Mouse (Mus musculus) gastrocnemius, adult 18-20 months (tissue): ENCODE results near the gene Amacr. TPM values are rescaled to one million over a fixed set of nuclear protein-coding genes. Genes with fewer than 3 reads are reported as not detected.
A peak's percentile ranks its signal among the peaks of the same experiment; 100 is the strongest.

Source experiments
- DNase-seq: peaks from one replicate; pipeline ENCODE4 v3.0.0; 2021; ENCODE audit warnings: low spot score
- long read RNA-seq, 2 experiments: library from polyadenylated mRNA; stranded (forward); transcript quantifications; one replicate each; pipeline ENCODE4 v2.0.0; 2021
- total RNA-seq, 2 experiments: library from RNA; stranded (reverse); gene quantifications; 2 replicates each; pipeline ENCODE4 v1.2.3; 2021

Gene Amacr
- total RNA-seq, result 10 to 100 TPM; 16.7 to 17.0 TPM
- long read RNA-seq, experiment 1, transcript Amacr-201 (5 exons, 2,577 nt), result major isoform, 22 of 37 reads
- long read RNA-seq, experiment 1, partial matches to known transcripts, result 0 of 37 reads
- long read RNA-seq, experiment 1, other reads (novel, unspliced or antisense), result 15 of 37 reads
- long read RNA-seq, experiment 2, transcript Amacr-201 (5 exons, 2,577 nt), result major isoform, 16 of 23 reads
- long read RNA-seq, experiment 2, partial matches to known transcripts, result 0 of 23 reads
- long read RNA-seq, experiment 2, other reads (novel, unspliced or antisense), result 7 of 23 reads

DNA sequence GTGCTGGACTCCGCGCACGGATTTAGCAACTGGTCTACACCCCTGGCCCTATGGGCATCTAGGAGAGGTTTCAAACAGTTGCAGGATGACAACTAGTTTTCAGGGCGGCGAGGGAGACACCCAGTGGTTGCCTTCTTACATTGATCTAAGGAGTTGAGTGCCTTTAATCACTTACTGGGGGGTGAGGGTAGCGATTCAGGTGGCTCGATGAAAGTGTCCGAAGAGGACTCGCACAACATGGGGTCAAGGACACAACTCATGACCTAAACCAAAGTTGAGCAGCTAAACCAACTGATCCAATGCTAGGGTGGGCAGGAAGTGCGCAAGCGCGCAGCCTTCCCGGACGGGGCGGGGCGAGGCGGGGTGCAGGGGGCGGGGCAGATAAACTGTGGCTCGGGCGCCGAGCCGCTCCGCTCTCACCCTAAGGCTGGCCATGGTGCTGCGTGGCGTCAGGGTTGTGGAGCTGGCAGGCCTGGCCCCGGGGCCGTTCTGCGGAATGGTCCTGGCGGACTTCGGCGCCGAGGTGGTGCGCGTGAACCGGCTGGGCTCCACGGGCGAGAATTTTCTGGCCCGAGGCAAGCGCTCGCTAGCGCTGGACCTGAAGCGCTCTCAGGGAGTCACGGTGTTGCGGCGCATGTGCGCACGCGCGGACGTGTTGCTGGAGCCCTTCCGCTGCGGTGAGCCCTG, at the start of gene Amacr:
Gene Amacr (plus strand): TSS at position 380 of the 687 bp plus-strand sequence.
- peak; percentile 87 for DNase-seq

DNA sequence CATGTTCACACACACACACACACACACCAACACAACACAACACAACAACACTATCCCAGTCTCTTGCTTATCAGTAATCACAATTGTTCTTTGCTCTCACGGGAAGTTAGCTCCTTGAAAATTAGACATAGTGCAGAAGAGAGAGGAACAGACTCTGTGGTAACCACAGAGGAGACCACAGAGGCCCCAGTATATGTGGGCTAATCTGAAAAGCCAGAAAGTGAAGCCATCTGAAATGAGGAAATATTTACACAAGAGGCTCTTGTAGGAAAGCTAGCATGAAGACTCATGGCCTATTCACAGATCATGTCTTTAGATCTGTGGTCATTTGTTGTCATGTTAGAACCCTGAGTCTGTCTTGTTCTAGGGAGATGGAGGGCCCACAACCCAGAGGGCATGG, 47.6 kb upstream of the Amacr start:
- DNase-seq, result no peak

DNA sequence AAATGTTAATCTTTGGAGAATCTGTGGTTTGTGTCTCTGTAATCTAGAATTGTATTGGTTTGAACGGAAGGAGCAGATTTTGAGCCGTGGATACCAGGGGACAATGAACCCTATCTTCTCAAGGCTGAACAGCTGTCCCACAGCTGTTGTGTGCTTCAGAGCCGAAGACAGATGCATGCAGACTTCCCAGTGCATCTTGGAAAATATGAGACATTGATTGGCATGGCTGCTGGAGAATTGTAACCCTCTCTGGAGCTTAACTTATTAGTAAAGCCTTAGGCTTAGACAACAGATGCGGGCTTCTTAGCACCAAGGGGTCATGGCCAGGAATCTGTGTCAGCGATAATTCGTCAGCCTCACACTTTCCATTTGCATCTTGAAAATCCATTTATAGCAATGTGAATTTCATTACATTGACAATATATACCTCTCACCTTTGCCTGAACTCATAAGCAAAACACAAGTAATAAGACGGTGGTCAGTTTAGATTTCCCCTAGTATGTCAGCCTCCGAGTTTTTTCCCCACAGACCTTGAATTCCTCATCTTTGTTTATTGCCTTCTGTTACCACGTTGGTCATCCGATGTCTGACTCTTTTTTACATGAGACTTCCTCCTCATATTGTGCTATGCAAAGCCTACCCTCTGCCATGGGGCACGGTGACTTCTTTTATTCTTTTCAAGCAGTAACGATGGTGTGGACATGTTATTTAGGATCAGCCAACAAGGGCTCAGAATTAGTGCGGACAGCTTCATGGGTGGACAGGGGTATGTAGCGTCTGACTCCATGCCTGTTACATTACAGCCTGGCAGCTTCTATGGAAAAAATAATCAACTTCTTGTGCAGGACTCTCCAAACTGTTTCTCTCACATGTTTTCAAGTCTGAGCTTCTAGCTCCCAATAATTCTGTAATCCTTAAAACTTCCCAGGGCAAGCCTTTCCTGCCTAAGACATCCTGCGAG, 41.1 kb upstream of the Amacr start:
- no peak for DNase-seq

DNA sequence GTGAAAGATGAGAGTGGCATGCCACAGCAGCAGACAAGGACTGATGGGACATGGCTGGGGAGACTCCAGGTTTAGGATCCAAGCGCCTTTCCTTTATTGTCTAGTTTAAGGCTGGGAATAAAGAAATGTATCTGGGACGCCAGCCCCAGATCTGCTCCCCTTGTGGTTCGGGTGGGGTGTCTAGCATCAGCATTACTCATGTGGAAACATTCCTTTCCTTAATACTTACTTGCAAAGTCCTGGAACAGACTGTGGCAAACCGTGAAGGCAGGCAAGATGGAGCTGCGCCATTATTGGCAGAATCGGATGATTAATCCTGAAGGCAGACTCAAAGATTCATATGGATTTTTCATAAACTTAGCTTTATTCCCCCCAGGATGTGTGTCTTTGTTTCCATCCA, 39.7 kb upstream of the Amacr start:
- DNase-seq, result no peak

GRCm38 (mm10) chr15:10947852-10948251, 33.7 kb upstream of the Amacr start:
- DNase-seq, result no peak

DNA sequence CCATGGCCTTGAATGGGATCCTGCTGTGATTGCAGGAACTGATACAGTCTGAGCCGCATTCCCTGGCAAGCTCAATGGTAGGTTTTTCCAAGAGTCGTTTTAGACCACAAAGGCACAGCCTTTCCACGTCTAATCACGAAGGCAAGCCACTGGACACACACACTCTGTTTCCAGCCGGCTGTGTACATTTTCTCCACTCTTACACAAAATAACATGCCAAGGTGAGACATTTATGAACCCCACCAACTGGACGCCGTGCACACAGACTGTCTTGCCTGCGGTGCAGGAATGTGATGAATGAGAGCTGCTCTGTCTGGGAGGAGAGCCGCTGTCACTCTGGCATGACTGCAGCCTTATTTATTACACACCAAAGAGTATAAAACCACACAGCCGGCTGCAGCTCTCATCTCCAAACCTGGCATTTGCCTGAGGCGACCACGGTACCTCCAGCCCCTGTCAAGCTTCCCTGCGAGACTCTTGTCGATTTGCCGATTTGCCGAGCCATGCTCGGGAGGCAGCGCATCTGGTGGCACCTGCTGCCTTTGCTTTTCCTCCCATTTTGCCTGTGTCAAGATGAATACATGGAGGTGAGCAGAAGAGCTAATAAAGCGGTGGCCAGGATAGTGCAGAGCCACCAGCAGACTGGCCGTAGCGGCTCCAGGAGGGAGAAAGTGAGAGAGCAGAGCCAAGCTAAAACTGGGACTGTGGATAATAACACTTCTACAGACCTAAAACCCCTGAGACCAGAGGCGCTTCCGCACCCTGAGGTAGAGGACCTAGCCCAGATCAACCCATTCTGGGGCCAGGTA, 29.4 kb upstream of the Amacr start, which contains the start of gene C1qtnf3:
Gene C1qtnf3 (plus strand): TSS at position 382 of the 809 bp plus-strand sequence.
- no peak for DNase-seq

- no peak for DNase-seq
Observed at GRCm38 (mm10) chr15:10952760-10953305, 28.7 kb upstream of the Amacr start.

DNA sequence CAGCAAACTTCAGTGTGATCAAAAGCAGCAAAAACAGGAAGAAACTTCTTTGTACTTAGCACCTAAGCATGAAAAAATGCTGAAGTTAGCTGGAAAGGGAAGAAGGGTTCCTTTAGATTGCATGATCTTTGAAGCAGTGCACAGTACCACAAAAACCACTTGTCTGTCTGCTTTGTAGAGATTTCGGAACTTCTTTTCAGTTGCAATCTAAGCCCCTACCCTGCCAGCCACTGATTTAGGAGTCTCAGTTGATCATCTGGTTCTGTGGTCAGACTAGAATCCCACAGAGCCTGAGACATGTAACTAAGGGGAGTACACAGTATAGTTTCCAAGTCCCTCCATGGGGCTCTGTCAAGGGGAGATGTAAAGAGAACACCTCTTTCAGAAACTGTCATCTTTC, 28.1 kb upstream of the Amacr start:
- DNase-seq, result no peak

DNA sequence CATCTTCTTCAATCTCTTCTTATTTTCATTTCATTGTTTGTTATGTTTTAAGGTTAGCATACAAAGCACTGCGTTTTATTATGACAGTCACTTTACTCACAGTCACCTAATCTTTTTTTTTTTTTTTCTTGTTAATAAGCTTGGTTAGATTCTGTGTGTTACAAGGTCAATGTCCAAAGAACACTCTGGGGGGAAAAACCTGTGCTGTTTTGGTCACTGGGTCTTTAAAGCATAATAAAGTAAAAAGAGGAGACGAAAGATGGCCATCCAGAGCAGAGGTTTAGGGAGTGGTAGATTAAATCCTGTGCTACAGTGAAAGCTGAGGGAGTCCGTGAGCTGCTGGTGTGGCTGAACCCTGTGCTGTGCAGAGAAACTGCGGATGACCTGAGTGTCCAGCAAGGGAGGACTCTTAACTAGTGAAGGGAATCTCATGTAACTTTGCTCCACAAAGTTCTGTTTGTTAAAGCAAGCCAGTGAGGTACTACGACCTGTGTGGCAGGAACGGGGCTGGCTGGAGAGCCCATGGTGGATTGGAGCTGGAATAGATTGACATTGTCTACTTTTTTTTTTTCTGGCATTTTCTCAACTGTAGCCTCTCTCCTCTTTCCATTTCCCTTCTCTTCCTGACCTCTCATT, 27.1 kb upstream of the Amacr start:
- DNase-seq, result no peak

DNA sequence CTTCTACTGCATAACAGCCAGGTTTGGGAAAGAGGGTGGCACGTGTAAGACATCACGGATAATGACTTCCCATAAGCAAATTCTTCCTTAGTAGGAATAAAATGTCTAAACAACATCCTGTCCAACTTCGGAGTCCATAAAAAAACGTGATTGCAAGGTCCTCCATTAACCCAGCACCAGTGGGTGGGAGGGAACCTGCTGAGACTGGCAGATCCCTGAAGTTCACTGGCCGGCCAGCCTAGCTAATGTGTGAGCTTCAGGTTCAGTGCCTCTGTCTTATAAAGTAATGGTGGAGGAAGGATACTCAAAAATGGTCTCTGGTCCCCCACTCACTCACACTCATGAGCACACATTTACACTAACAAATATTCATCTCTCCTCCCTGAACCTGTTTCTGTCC, 26.4 kb upstream of the Amacr start:
- no peak for DNase-seq

DNA sequence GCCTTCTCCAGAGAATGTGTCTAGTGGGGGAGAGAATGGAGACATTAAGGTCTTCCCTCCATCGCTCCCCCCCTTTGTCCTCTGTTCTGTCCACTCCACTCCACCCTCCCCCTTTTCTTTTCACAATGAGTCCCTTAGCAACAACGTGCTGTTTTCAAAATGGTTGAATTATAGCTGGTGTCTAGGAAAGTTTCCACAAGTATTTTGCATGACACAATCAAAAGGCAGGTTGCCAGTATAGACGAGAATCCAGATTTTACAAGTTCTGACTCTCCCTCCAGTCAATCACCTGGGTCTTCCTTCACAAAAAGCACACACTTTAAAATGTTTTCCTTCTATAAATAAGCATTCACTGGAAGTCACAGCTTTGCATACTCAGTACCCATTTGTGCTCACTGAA, 24.9 kb upstream of the Amacr start:
- no peak for DNase-seq

GRCm38 (mm10) chr15:10959277-10960026, 22.1 kb upstream of the Amacr start:
- DNase-seq, result no peak

DNA sequence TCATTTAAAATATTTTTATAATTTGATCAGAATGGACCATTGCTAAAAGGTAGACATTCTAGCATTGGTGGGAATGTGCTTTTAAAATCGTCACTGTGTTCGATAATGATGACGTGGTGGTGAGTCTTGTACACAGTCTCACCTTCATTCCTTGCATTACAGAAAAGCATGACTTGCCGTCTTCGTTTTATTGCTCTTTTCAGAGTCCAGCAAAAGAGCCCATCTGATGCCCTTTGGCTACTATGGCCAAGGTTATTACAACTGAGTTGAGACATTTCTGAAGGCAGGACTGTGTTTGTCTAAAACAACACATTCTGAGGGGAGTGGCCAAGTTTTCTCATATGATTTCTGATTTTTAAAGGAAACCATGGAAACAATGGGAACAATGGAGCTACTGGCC, 21.3 kb upstream of the Amacr start:
- DNase-seq, result no peak

DNA sequence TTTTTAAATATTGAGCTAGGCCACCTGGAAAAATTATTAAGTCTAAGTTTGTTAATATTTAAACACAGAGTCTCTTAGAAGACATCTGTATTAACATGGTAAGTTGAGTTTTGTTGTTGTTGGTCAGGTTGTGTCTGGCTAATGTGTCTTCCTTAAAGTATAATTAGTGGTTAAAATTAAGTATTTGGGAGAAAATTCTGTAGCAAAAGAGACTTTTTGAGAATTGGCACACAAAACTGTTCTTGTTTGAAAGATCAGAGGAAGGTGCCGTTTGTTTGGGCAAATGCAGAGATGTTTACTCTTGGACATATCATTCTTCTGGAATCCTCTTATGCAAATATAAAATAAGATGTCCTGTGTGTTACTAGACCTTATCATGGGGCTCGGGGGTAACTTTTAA, 19.0 kb upstream of the Amacr start:
- no peak for DNase-seq

DNA sequence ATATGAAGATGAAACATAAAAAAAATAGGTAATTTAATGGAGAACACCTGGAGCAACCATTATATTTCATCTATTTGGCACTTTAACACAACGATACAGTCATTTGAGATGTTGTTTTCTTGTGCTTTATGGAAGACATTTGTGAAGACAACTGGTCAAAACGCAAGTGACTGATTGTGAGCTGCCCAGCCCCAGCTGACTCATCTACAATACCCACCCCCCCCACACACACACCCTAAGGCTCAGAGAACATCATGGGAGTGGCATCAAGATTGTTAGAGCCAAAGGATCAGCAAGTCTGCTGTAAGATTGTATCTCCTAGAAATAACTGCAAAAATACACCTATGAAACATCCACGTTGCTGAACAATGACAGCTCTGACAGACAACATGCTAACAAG, 12.1 kb upstream of the Amacr start:
- no peak for DNase-seq

GRCm38 (mm10) chr15:10970777-10971176, 10.8 kb upstream of the Amacr start:
- no peak for DNase-seq

- no peak for DNase-seq
Observed at GRCm38 (mm10) chr15:10977151-10977550, 4.4 kb upstream of the Amacr start.

GRCm38 (mm10) chr15:10980712-10981111, 844 bp upstream of the Amacr start:
- DNase-seq, result no peak

GRCm38 (mm10) chr15:10982064-10982435, 494 bp downstream of the Amacr start:
- no peak for DNase-seq

DNA sequence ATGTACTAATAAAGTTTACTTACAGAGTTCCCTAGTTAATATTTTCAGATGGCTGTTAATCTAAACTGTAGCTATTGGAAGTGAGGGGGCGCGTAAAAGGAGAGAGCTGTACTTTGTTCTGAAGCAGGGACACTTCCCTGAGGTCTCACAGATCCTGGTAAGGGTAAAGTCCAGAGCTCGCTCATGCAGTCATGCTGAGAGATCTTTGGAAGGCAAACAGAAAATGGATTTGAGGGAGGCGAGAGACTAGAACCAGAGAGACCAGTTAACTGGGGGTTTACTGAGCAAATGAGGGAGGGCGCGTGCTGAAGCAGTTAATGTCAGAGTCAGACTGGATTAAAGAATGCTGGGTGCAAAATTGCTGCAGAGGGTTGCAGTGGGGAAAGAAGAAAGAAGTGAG, 4.2 kb downstream of the Amacr start:
- no peak for DNase-seq
